In genomic region chr12:51845261-51845660, GRCm38 (mm10) we compare ENCODE assay signal across 8 mouse cellular contexts. TPM values are rescaled to one million over a fixed set of nuclear protein-coding genes. Genes with fewer than 3 reads are reported as not detected.
DNase-seq lines count a peak whose midpoint lies in the region; ATAC-seq and TF ChIP-seq lines count a peak whose summit lies in the region.

No protein-coding gene starts in this region.

- no peaks in the 10 kb centered on the region for H3K9me3 ChIP-seq in kidney, postnatal 0 days (replicated peaks; ENCODE audit: low read length)
- no peaks in the 10 kb centered on the region for H3K9me3 ChIP-seq in embryonic facial prominence, embryonic 12.5 days
- no peaks in the 10 kb centered on the region for H3K9me3 ChIP-seq in intestine, embryonic 15.5 days

- H3K27me3 ChIP-seq in kidney, postnatal 0 days (ENCODE audit: insufficient read depth, low read length), result no peaks in the 10 kb centered on the region
- no peaks in the 10 kb centered on the region for H3K27me3 ChIP-seq in embryonic facial prominence, embryonic 12.5 days
- H3K27me3 ChIP-seq in intestine, embryonic 15.5 days (replicated peaks), result no peaks in the 10 kb centered on the region
- H3K27me3 ChIP-seq in myocyte (ENCODE audit: control insufficient read depth, insufficient read depth, insufficient read length), result no peaks in the 10 kb centered on the region

- no peak for TF ChIP-seq CTCF in kidney, postnatal 0 days (IDR thresholded peaks at IDR 0.05; ENCODE audit: low read depth)

- H3K79me2 ChIP-seq in myocyte (ENCODE audit: control insufficient read depth, insufficient read depth), result no peaks in the 10 kb centered on the region

- DNase-seq in kidney, postnatal 0 days (ENCODE audit: low spot score), result no peak
- no peak for DNase-seq in kidney, adult 18-20 months
- no peak for DNase-seq in thymus, postnatal 0 days (ENCODE audit: low spot score)
- no peak for DNase-seq in lung, postnatal 4 days
- no peak for DNase-seq in frontal cortex, postnatal 14 days (ENCODE audit: low spot score in 2 of 2)

- H3K9ac ChIP-seq in kidney, postnatal 0 days (ENCODE audit: low read depth, low read length), result no peak overlapping the region
- no peak overlapping the region for H3K9ac ChIP-seq in embryonic facial prominence, embryonic 12.5 days
- no peak overlapping the region for H3K9ac ChIP-seq in intestine, embryonic 15.5 days

- H3K36me3 ChIP-seq in kidney, postnatal 0 days (ENCODE audit: insufficient read depth, low read length), result no peaks in the 10 kb centered on the region
- no peaks in the 10 kb centered on the region for H3K36me3 ChIP-seq in embryonic facial prominence, embryonic 12.5 days
- H3K36me3 ChIP-seq in intestine, embryonic 15.5 days, result no peaks in the 10 kb centered on the region
- H3K36me3 ChIP-seq in myocyte (ENCODE audit: control insufficient read depth, insufficient read depth), result no peaks in the 10 kb centered on the region

- peak; percentile 18 for ATAC-seq in kidney, postnatal 0 days (replicated peaks; ENCODE audit: low FRiP score, low read depth)
- 0 out of 2 replicates have a peak, but pooled peaks have one; percentile 28 for ATAC-seq in embryonic facial prominence, embryonic 12.5 days (ENCODE audit: insufficient number of reproducible peaks, insufficient read depth, low FRiP score, low TSS enrichment)
- peak; percentile 43 for ATAC-seq in intestine, embryonic 15.5 days

- WGBS in kidney, postnatal 0 days, result 32% methylated on average over 1 of the region's 1 CpGs
- 33% methylated on average over 1 of the region's 1 CpGs for WGBS in embryonic facial prominence, embryonic 12.5 days
- 29% methylated on average over 1 of the region's 1 CpGs for WGBS in intestine, embryonic 15.5 days

- no peaks in the 10 kb centered on the region for H3K4me1 ChIP-seq in kidney, postnatal 0 days (replicated peaks; ENCODE audit: insufficient read depth, low read length)
- peaks cover 7% of the 10 kb centered on the region for H3K4me1 ChIP-seq in embryonic facial prominence, embryonic 12.5 days
- H3K4me1 ChIP-seq in intestine, embryonic 15.5 days (replicated peaks), result peaks cover 9% of the 10 kb centered on the region; the same call in 1 of the 2 replicates

- no peak overlapping the region for H3ac ChIP-seq in myocyte (ENCODE audit: control insufficient read depth, insufficient read length)

- H3K4me3 ChIP-seq in kidney, postnatal 0 days (replicated peaks; ENCODE audit: low read depth, low read length), result peak overlapping the region; percentile 42
- H3K4me3 ChIP-seq in embryonic facial prominence, embryonic 12.5 days, result peak overlapping the region; percentile 57
- H3K4me3 ChIP-seq in intestine, embryonic 15.5 days (replicated peaks), result peak overlapping the region; percentile 53; the same call in 1 of the 2 replicates
- H3K4me3 ChIP-seq in myocyte, result peak overlapping the region; percentile 29

- no peak for TF ChIP-seq POLR2A in myocyte (IDR thresholded peaks at IDR 0.05; ENCODE audit: insufficient read length, low read depth)

- peak overlapping the region; percentile 90 for H3K27ac ChIP-seq in kidney, postnatal 0 days
- H3K27ac ChIP-seq in embryonic facial prominence, embryonic 12.5 days, result no peak overlapping the region; the same call in 1 of the 2 replicates
- H3K27ac ChIP-seq in intestine, embryonic 15.5 days, result no peak overlapping the region; the same call in 1 of the 2 replicates

- peak overlapping the region; percentile 59 for H3K4me2 ChIP-seq in kidney, postnatal 0 days (ENCODE audit: low read length)
- H3K4me2 ChIP-seq in embryonic facial prominence, embryonic 12.5 days (replicated peaks), result peak overlapping the region; percentile 62
- H3K4me2 ChIP-seq in intestine, embryonic 15.5 days (replicated peaks), result peak overlapping the region; percentile 61
- H3K4me2 ChIP-seq in myocyte (ENCODE audit: low read depth), result peak overlapping the region; percentile 69

TF ChIP-seq in myocyte, 11 proteins besides CTCF, POLR2A, EP300 and RAD21:
- TF ChIP-seq TCF3 (IDR thresholded peaks at IDR 0.05; ENCODE audit: insufficient read length, low read depth) (no peak), MYOD1 (IDR thresholded peaks at IDR 0.05; ENCODE audit: control insufficient read depth in 1 of 3, insufficient read length in 2 of 3, low read depth in 2 of 3) (no peak), MAX (IDR thresholded peaks at IDR 0.05; ENCODE audit: low read depth) (no peak), MYOG (IDR thresholded peaks at IDR 0.05; ENCODE audit: control insufficient read depth in 1 of 3, insufficient read depth in 1 of 3, insufficient read length in 2 of 3, low read depth in 2 of 3) (no peak), REST (IDR thresholded peaks at IDR 0.05; ENCODE audit: insufficient read depth, insufficient read length) (no peak), E2F4 (IDR thresholded peaks at IDR 0.05; ENCODE audit: insufficient read depth) (no peak), CEBPB (IDR thresholded peaks at IDR 0.05; ENCODE audit: insufficient read depth, poor library complexity, severe bottlenecking) (no peak)

RNA-seq across cellular contexts. Expression of gene Hectd1, which starts 15.9 kb away (rescaled TPM):
- polyA plus RNA-seq in kidney, postnatal 0 days (2015; fragmentation: Nextera tagmentation; extraction: Ambion mirVana), result 28.1 and 30.9 TPM in 2 replicates
- polyA plus RNA-seq in embryonic facial prominence, embryonic 12.5 days (2016; fragmentation: Nextera tagmentation; extraction: Ambion mirVana), result 43.1 and 44.6 TPM in 2 replicates
- polyA plus RNA-seq in intestine, embryonic 15.5 days (2015; fragmentation: Nextera tagmentation; extraction: Ambion mirVana), result 31.1 and 32.2 TPM in 2 replicates
- 15.4 TPM for polyA plus RNA-seq in myocyte (2012; fragmentation: generic; extraction: Trizol)
- 36.7 and 50.8 TPM in 2 replicates for polyA plus RNA-seq in thymus, postnatal 0 days (2015; fragmentation: Nextera tagmentation; extraction: Ambion mirVana)
